Mouse (Mus musculus) lung, postnatal 0 days (tissue): ENCODE data around the gene Dach1. TPM values are rescaled to one million over a fixed set of nuclear protein-coding genes. Genes with fewer than 3 reads are reported as not detected.

Experiments
- ATAC-seq: fragments of 200-750 bp; cut with Nextera tagmentation; 2 replicates; pipeline ENCODE4 v1.8.0; 2017; ENCODE audit warnings: moderate library complexity
- DNase-seq: peaks from one replicate; pipeline ENCODE4 v3.0.0-alpha.2; 2016; ENCODE audit warnings: low spot score
- H3K27ac ChIP-seq: fragments of 300-500 bp; sonication (generic); 2 replicates; pipeline ENCODE4 v1.5.1; 2014; ENCODE audit warnings: antibody characterized with exemption, mild to moderate bottlenecking, low read length, mixed read lengths
- H3K27me3 ChIP-seq: fragments of 300-500 bp; sonication (generic); replicated peaks from 2 replicates; pipeline ENCODE4 v1.6.1; 2014; ENCODE audit warnings: low read length, mixed read lengths; ENCODE audit not compliant: insufficient read depth
- H3K36me3 ChIP-seq: fragments of 300-500 bp; sonication (generic); 2 replicates; pipeline ENCODE4 v1.6.1; 2014; ENCODE audit warnings: low read length, mixed read lengths; ENCODE audit not compliant: insufficient read depth
- H3K4me1 ChIP-seq: fragments of 300-500 bp; sonication (generic); 2 replicates; pipeline ENCODE4 v1.6.1; 2014; ENCODE audit warnings: antibody characterized with exemption, low read depth, low read length, mixed read lengths; ENCODE audit not compliant: insufficient read depth
- H3K4me2 ChIP-seq: fragments of 300-500 bp; sonication (generic); replicated peaks from 2 replicates; pipeline ENCODE4 v1.6.1; 2014; ENCODE audit warnings: low read depth, mild to moderate bottlenecking, low read length, moderate library complexity, mixed read lengths
- H3K4me3 ChIP-seq: fragments of 300-500 bp; sonication (generic); 2 replicates; pipeline ENCODE4 v1.5.1; 2014; ENCODE audit warnings: low read depth, low read length
- H3K9ac ChIP-seq: fragments of 300-500 bp; sonication (generic); replicated peaks from 2 replicates; pipeline ENCODE4 v1.6.1; 2014; ENCODE audit warnings: low read depth, mild to moderate bottlenecking
- H3K9me3 ChIP-seq: fragments of 300-500 bp; sonication (generic); 2 replicates; pipeline ENCODE4 v1.6.1; 2016; ENCODE audit warnings: low read length, mixed read lengths
- CTCF ChIP-seq: IDR thresholded peaks from 2 replicates; pipeline ENCODE4 v1.5.1; 2016; ENCODE audit warnings: antibody characterized with exemption, mild to moderate bottlenecking
- EP300 ChIP-seq: IDR thresholded peaks from 2 replicates; pipeline ENCODE4 v1.6.1; 2016; ENCODE audit warnings: antibody characterized with exemption, mild to moderate bottlenecking, control low read depth
- WGBS: fragments of 180-500 bp; shearing (Covaris S2); extraction: QIAGEN DNeasy Blood & Tissue Kit; methylation state at CpG from one replicate; pipeline ENCODE4 v1.1.7; 2014; 5-methylcytosine and 5-hydroxymethylcytosine counted together
- polyA plus RNA-seq: library from polyadenylated mRNA; unstranded; fragments of >200 nt; fragmentation: Nextera tagmentation; extraction: Ambion mirVana; gene quantifications from 2 replicates; pipeline ENCODE4 v1.2.1, GENCODE M21; 2015

Gene Dach1
- polyA plus RNA-seq, 1 experiment from 2014 or later: 4.2 TPM

DNA sequence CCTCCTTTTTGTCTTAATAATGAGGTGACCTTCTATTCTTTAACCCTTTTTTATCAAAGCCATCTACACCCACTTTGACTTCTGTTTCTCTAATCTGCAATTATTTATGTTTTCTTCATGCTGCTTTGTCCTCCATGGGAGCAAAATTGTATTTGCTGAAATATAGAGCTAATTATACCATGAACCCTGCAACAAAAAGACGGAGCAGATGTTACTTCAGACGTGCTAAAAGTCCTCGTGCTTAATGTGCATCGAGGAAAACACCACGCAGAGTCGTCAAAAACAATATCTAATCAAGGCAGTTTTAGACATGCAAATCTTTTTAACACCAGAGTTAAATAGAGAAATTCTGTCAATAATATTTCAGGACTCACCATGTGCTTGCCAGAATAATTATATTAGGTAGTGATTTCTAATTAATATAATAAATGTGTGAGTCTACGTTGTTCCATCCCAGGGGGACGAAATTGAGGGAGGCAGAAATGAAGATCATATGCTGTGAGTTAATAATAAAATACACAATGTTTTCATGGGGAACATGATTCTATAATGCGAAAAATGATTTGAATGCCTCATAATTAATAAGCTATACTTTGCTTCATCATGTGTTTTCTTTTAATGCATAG, 224.8 kb downstream of the Dach1 start:
- 81% methylated on average over 9 of the region's 9 CpGs for whole genome bisulfite sequencing
- no peaks in the 10 kb centered on the region for H3K36me3 ChIP-seq
- H3K9ac ChIP-seq: no peak overlapping the region
- no peaks in the 10 kb centered on the region for H3K27me3 ChIP-seq
- H3K9me3 ChIP-seq: no peaks in the 10 kb centered on the region
- H3K4me2 ChIP-seq: no peak overlapping the region
- no peak overlapping the region for H3K4me3 ChIP-seq
- no peaks in the 10 kb centered on the region for H3K4me1 ChIP-seq
- TF ChIP-seq CTCF (no peak), EP300 (no peak)
- DNase-seq (no peak), ATAC-seq (no peak)
- H3K27ac ChIP-seq: no peak overlapping the region

DNA sequence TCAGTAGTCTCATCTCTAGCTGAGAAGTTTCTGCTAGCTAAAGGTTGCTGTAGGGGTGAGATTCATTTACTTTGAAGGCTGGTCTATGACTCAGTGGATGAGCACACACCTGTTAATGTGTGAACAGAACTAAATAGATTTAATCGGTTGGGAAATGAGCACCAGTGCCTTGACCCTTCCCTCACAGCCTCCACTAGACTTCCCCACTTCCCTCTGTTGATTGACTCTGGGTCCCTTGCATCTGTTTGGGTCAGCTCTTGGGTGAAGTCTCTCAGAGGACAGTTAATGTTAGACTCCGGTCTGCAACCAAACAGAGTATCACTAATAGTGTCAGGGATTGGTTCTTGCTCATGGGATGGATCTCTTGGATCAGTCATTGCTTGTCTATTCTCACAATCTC, 227.2 kb downstream of the Dach1 start:
- H3K36me3 ChIP-seq: no peaks in the 10 kb centered on the region
- H3K27me3 ChIP-seq: no peaks in the 10 kb centered on the region
- H3K4me2 ChIP-seq: no peak overlapping the region
- H3K9me3 ChIP-seq: no peaks in the 10 kb centered on the region
- H3K27ac ChIP-seq: no peak overlapping the region
- no peak overlapping the region for H3K4me3 ChIP-seq
- 95% methylated on average over 2 of the region's 2 CpGs for WGBS
- no peak overlapping the region for H3K9ac ChIP-seq
- ATAC-seq: no peak
- no peak for DNase-seq
- H3K4me1 ChIP-seq: no peaks in the 10 kb centered on the region
- TF ChIP-seq EP300: no peak
- no peak for TF ChIP-seq CTCF

DNA sequence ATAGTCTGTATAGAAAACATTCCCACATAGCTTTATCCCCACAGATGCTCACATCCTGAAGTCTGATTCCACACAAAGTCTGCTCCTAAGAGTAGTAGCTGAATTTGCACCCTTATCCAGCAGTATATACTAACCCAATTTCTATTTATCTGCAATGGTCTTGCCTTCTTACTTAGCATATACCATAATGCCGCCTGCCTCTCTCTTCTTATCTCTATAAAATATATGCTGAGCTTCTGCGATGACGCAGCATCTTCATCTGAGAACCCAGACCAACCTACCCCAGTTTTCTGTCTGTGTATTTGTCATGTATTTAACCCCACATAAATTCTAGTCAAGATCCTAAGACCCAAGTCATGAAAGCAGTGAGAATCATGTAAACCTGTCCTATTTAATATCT, 272.9 kb downstream of the Dach1 start:
- no peak for TF ChIP-seq EP300
- no peak for TF ChIP-seq CTCF
- Histone ChIP-seq H3K4me2 (no peak overlapping the region), H3K9ac (no peak overlapping the region), H3K36me3 (no peaks in the 10 kb centered on the region), H3K9me3 (no peaks in the 10 kb centered on the region), H3K27ac (no peak overlapping the region), H3K4me1 (no peaks in the 10 kb centered on the region), H3K4me3 (no peak overlapping the region), H3K27me3 (no peaks in the 10 kb centered on the region)
- DNase-seq (no peak), ATAC-seq (no peak)
- WGBS: 92% methylated on average over 3 of the region's 3 CpGs

DNA sequence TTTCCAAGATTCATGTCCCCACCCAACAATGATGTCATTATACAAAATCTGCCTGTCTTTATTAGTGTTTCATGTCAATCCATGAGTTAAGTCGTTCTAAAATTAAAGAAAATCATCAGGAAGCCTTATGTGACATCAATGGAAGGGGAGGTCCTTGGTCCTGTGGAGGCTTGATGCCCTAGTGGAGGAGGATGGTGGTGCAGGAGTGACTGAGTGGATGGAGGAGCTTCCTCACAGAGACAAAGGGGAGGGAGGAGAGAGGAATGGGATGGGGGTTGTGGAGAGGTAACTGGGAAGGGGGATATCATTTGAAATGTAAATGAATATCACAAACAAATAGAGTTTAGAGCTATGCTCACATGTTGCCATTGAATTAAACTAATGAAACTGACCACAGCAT, 287.6 kb downstream of the Dach1 start:
- no peak for TF ChIP-seq EP300
- TF ChIP-seq CTCF: peak; percentile 40
- Histone ChIP-seq H3K4me2 (no peak overlapping the region), H3K27me3 (no peaks in the 10 kb centered on the region), H3K4me1 (no peaks in the 10 kb centered on the region), H3K27ac (no peak overlapping the region), H3K4me3 (no peak overlapping the region), H3K9ac (no peak overlapping the region), H3K9me3 (no peaks in the 10 kb centered on the region), H3K36me3 (no peaks in the 10 kb centered on the region)
- ATAC-seq (no peak), DNase-seq (no peak)
- WGBS: 37% methylated on average over 1 of the region's 1 CpGs

DNA sequence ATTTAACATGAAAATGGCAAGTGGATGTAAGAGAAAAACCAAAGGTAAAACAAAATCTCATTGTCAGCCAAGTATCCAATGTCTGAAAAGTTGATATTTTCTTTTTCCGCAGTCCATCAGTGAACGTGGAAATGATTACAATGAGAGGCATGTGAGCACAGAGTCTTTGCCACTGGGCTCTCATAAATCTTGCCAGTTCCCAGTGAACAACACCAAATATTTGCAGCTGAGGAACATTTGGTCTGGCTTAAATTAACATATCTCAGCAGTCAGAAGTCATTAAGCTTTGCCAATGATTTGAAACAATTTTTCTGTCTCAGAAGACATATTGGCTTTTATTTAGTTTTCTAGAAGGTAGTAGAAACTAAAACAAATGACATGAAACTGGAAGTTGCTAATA, 298.6 kb downstream of the Dach1 start:
- WGBS: 62% methylated on average over 2 of the region's 2 CpGs
- Histone ChIP-seq H3K27ac (no peak overlapping the region), H3K27me3 (no peaks in the 10 kb centered on the region), H3K9me3 (no peaks in the 10 kb centered on the region), H3K36me3 (no peaks in the 10 kb centered on the region), H3K4me2 (no peak overlapping the region), H3K4me1 (no peaks in the 10 kb centered on the region), H3K9ac (no peak overlapping the region), H3K4me3 (no peak overlapping the region)
- ATAC-seq: no peak
- no peak for TF ChIP-seq CTCF
- no peak for TF ChIP-seq EP300
- DNase-seq: no peak

DNA sequence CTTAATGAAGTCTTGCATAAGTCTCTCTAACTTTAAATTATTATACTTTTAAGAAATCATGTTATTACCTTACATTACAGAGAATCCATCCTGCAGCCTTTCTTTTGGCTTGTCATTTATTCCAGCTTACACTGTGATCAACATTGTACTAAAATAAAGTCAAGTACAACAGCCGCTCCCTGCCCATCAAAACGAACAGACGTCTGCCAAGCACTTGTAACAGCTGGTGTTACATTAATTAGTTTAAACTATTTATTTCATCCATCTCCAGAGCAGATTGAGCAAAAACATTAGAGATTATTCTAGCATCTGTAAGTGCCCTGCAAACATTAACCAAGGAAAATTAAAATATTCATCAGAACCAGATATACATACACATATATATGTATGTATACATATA, 311.2 kb downstream of the Dach1 start:
- no peak overlapping the region for H3K4me2 ChIP-seq
- TF ChIP-seq CTCF: no peak
- no peak for TF ChIP-seq EP300
- H3K4me3 ChIP-seq: no peak overlapping the region
- DNase-seq (no peak), ATAC-seq (no peak)
- no peaks in the 10 kb centered on the region for H3K4me1 ChIP-seq
- H3K36me3 ChIP-seq: no peaks in the 10 kb centered on the region
- H3K27ac ChIP-seq: no peak overlapping the region
- no peaks in the 10 kb centered on the region for H3K9me3 ChIP-seq
- no peaks in the 10 kb centered on the region for H3K27me3 ChIP-seq
- no peak overlapping the region for H3K9ac ChIP-seq
- WGBS: 64% methylated on average over 3 of the region's 3 CpGs

DNA sequence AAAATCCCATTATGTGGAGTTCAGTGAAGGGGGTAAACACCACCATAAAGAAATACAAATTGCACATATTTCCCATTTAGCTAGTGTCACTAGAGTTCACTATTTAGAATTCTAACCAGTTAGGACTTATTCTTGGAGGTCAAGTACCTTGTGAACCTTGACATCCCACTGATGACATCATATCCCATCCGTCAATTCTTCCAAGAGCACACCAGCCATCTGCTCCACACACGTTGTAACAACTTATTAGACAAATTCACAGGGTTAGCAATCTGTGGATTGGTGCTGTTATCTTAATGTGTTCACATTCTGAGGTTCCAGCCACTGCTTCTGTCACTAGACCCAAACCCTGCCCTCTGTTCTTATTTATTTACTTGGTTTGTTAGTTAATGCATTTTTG, 312.3 kb downstream of the Dach1 start:
- Histone ChIP-seq H3K27ac (no peak overlapping the region), H3K4me1 (no peaks in the 10 kb centered on the region), H3K9me3 (no peaks in the 10 kb centered on the region), H3K36me3 (no peaks in the 10 kb centered on the region), H3K4me3 (no peak overlapping the region), H3K27me3 (no peaks in the 10 kb centered on the region), H3K9ac (no peak overlapping the region), H3K4me2 (no peak overlapping the region)
- TF ChIP-seq CTCF (no peak), EP300 (no peak)
- DNase-seq: no peak
- WGBS: 71% methylated on average over 2 of the region's 2 CpGs
- no peak for ATAC-seq
